In genomic region chr15:27535681-27536080, GRCm38 (mm10) we compare ENCODE assay signal across 28 mouse cellular contexts.
DNase-seq lines count a peak whose midpoint lies in the region; ATAC-seq and TF ChIP-seq lines count a peak whose summit lies in the region.
"Had no signal": no experiment of that assay in that cellular context is flagged by ENCODE, and none has a peak within 500 bp of the region (broad histone marks: within the 10 kb centered on the region; RNA-seq: fewer than 3 reads in every experiment).

No protein-coding gene starts in this region.

- no peak for TF ChIP-seq CTCF in gastrocnemius, adult 2 months (IDR thresholded peaks at IDR 0.05)
- TF ChIP-seq CTCF in left cerebral cortex, adult 2 months (IDR thresholded peaks at IDR 0.05) = no peak; the same call in none of the 2 replicates
- no peak for TF ChIP-seq CTCF in cortical plate, adult 2 months (IDR thresholded peaks at IDR 0.05; ENCODE audit: extremely low read depth, insufficient read depth, low read length)

- H3K27ac ChIP-seq in gastrocnemius, adult 2 months = peak overlapping the region; percentile 95
- peak overlapping the region; percentile 92 for H3K27ac ChIP-seq in left cerebral cortex, adult 2 months
- H3K27ac ChIP-seq in cortical plate, adult 2 months (ENCODE audit: insufficient read depth, low read length) = peak overlapping the region; percentile 74
- H3K27ac ChIP-seq: embryonic facial prominence, embryonic 10.5 days; embryonic facial prominence, embryonic 13.5 days; forebrain, embryonic 10.5 days; heart, embryonic 10.5 days; hindbrain, embryonic 12.5 days; hindbrain, embryonic 15.5 days had no signal

- ATAC-seq in erythroid progenitor cell, adult 5-6 weeks (replicated peaks; ENCODE audit: low FRiP score, poor library complexity, severe bottlenecking) = no peak
- ATAC-seq: forebrain, embryonic 14.5 days; forebrain, postnatal 0 days; intestine, postnatal 0 days; Patski had no signal

- intact Hi-C loops in gastrocnemius, adult 2 months (cut with DNase I) = no loop called here
- intact Hi-C loops in left cerebral cortex, adult 2 months (cut with DNase I) = loop anchor here (2.0 kb wide), 1 partner anchor 69 kb away; the partner anchor contains the start of gene Ank
- intact Hi-C loops in left cerebral cortex, postnatal 4 days (cut with DNase I) = no loop called here

- no peak for DNase-seq in gastrocnemius, adult 2 months
- no peak for DNase-seq in gastrocnemius, postnatal 10 days
- DNase-seq in left cerebral cortex, adult 2 months (ENCODE audit: extremely low spot score in 1 of 2, low spot score in 2 of 2) = no peak
- no peak for DNase-seq in left cerebral cortex, postnatal 4 days
- DNase-seq: adrenal gland, postnatal 10 days; adrenal gland, postnatal 36 days; B cell, adult 2 months; cerebellum, adult 11 months; cerebellum, adult 2 months; cerebellum, adult 9-11 months; cerebellum, postnatal 25 days; embryo, embryonic 11 days; gastrocnemius, postnatal 25 days; heart, adult 18-20 months had no signal

- peaks cover 29% of the 10 kb centered on the region for H3K4me1 ChIP-seq in cortical plate, adult 2 months (ENCODE audit: control insufficient read depth, insufficient read depth, low read length)

- TF ChIP-seq POLR2A in cortical plate, adult 2 months (IDR thresholded peaks at IDR 0.05; ENCODE audit: extremely low read depth, insufficient read depth, low read length) = no peak

- H3K4me3 ChIP-seq in gastrocnemius, adult 2 months = no peak overlapping the region
- no peak overlapping the region for H3K4me3 ChIP-seq in left cerebral cortex, adult 2 months
- H3K4me3 ChIP-seq in cortical plate, adult 2 months (ENCODE audit: insufficient read depth, low read length) = no peak overlapping the region
- H3K4me3 ChIP-seq: embryonic facial prominence, embryonic 10.5 days; embryonic facial prominence, embryonic 13.5 days; erythroblast, embryonic 14.5 days; forebrain, embryonic 10.5 days; heart, embryonic 10.5 days; heart, embryonic 13.5 days; hindbrain, embryonic 12.5 days; hindbrain, embryonic 15.5 days had no signal
